Mouse (Mus musculus): ENCODE results near the gene Syt14. TPM values are rescaled to one million over a fixed set of nuclear protein-coding genes. Genes with fewer than 3 reads are reported as not detected.
A peak's percentile ranks its signal among the peaks of the same experiment; 100 is the strongest.

The Syt14 gene
- total and polyA plus RNA-seq, 2 experiments from 2014 or later = 0.04 to 0.08 TPM

- H3K27me3 ChIP-seq (ENCODE audit: control insufficient read depth, insufficient read depth, low read length) = no peaks in the 10 kb centered on the region
- no peaks in the 10 kb centered on the region for H3K36me3 ChIP-seq (replicated peaks; ENCODE audit: control insufficient read depth, insufficient read depth, low read length)
- no peak for DNase-seq (ENCODE audit: low spot score)
- no peak overlapping the region for H3K27ac ChIP-seq (ENCODE audit: low read depth)
- H3K9ac ChIP-seq (replicated peaks; ENCODE audit: low read depth, low read length) = no peak overlapping the region
- ATAC-seq (ENCODE audit: insufficient read depth, low read depth) = no peak
- H3K9me3 ChIP-seq (replicated peaks; ENCODE audit: control insufficient read depth, low read length) = no peaks in the 10 kb centered on the region
- H3K4me3 ChIP-seq (ENCODE audit: low read depth, low read length) = no peak overlapping the region
- H3K4me1 ChIP-seq (ENCODE audit: control insufficient read depth, insufficient read depth) = no peaks in the 10 kb centered on the region
- TF ChIP-seq EP300 (IDR thresholded peaks at IDR 0.05; ENCODE audit: low read depth) (no peak), CTCF (IDR thresholded peaks at IDR 0.05; ENCODE audit: low read depth) (no peak)
- no peak overlapping the region for H3K4me2 ChIP-seq (ENCODE audit: low read depth, low read length)
- WGBS = 76% methylated on average over 3 of the region's 3 CpGs
These were observed 134.7 kb downstream of the Syt14 start for GRCm38 (mm10) chr1:192900913-192901312.

- 62% methylated on average over 2 of the region's 2 CpGs for WGBS
- no peaks in the 10 kb centered on the region for H3K4me1 ChIP-seq (ENCODE audit: control insufficient read depth, insufficient read depth)
- TF ChIP-seq EP300 (IDR thresholded peaks at IDR 0.05; ENCODE audit: low read depth) (no peak), CTCF (IDR thresholded peaks at IDR 0.05; ENCODE audit: low read depth) (no peak)
These were observed 136.8 kb downstream of the Syt14 start for GRCm38 (mm10) chr1:192898742-192899141.

GRCm38 (mm10) chr1:192897218-192897617 lies 138.4 kb downstream of the Syt14 start:
- H3K36me3 ChIP-seq (replicated peaks; ENCODE audit: control insufficient read depth, insufficient read depth, low read length) = no peaks in the 10 kb centered on the region
- no peak overlapping the region for H3K27ac ChIP-seq (ENCODE audit: low read depth)
- peak overlapping the region; percentile 14; the same call in 1 of the 2 replicates for H3K4me2 ChIP-seq (ENCODE audit: low read depth, low read length)
- DNase-seq (ENCODE audit: low spot score) (peak; percentile 68), ATAC-seq (ENCODE audit: insufficient read depth, low read depth) (peak; percentile 76)
- WGBS = 45% methylated on average over 10 of the region's 10 CpGs
- H3K4me3 ChIP-seq (ENCODE audit: low read depth, low read length) = no peak overlapping the region
- H3K4me1 ChIP-seq (ENCODE audit: control insufficient read depth, insufficient read depth) = no peaks in the 10 kb centered on the region
- TF ChIP-seq EP300 (IDR thresholded peaks at IDR 0.05; ENCODE audit: low read depth) = no peak
- TF ChIP-seq CTCF (IDR thresholded peaks at IDR 0.05; ENCODE audit: low read depth) = peak; percentile 43
- no peaks in the 10 kb centered on the region for H3K9me3 ChIP-seq (replicated peaks; ENCODE audit: control insufficient read depth, low read length)
- no peaks in the 10 kb centered on the region for H3K27me3 ChIP-seq (ENCODE audit: control insufficient read depth, insufficient read depth, low read length)
- H3K9ac ChIP-seq (replicated peaks; ENCODE audit: low read depth, low read length) = no peak overlapping the region

More at GRCm38 (mm10) chr1:192898742-192899141, 136.8 kb downstream of the Syt14 start:
- Histone ChIP-seq H3K4me3 (ENCODE audit: low read depth, low read length) (no peak overlapping the region), H3K27ac (ENCODE audit: low read depth) (no peak overlapping the region), H3K9me3 (replicated peaks; ENCODE audit: control insufficient read depth, low read length) (no peaks in the 10 kb centered on the region), H3K36me3 (replicated peaks; ENCODE audit: control insufficient read depth, insufficient read depth, low read length) (no peaks in the 10 kb centered on the region), H3K4me2 (ENCODE audit: low read depth, low read length) (no peak overlapping the region), H3K27me3 (ENCODE audit: control insufficient read depth, insufficient read depth, low read length) (no peaks in the 10 kb centered on the region), H3K9ac (replicated peaks; ENCODE audit: low read depth, low read length) (no peak overlapping the region)
- ATAC-seq (ENCODE audit: insufficient read depth, low read depth) (no peak), DNase-seq (ENCODE audit: low spot score) (no peak)

GRCm38 (mm10) chr1:192896076-192896475 lies 139.5 kb downstream of the Syt14 start:
- Histone ChIP-seq H3K4me1 (ENCODE audit: control insufficient read depth, insufficient read depth) (no peaks in the 10 kb centered on the region), H3K9me3 (replicated peaks; ENCODE audit: control insufficient read depth, low read length) (no peaks in the 10 kb centered on the region), H3K4me2 (ENCODE audit: low read depth, low read length) (no peak overlapping the region), H3K36me3 (replicated peaks; ENCODE audit: control insufficient read depth, insufficient read depth, low read length) (no peaks in the 10 kb centered on the region), H3K4me3 (ENCODE audit: low read depth, low read length) (no peak overlapping the region), H3K27me3 (ENCODE audit: control insufficient read depth, insufficient read depth, low read length) (no peaks in the 10 kb centered on the region), H3K9ac (replicated peaks; ENCODE audit: low read depth, low read length) (no peak overlapping the region), H3K27ac (ENCODE audit: low read depth) (no peak overlapping the region)
- ATAC-seq (ENCODE audit: insufficient read depth, low read depth) (no peak), DNase-seq (ENCODE audit: low spot score) (no peak)
- TF ChIP-seq CTCF (IDR thresholded peaks at IDR 0.05; ENCODE audit: low read depth) (no peak), EP300 (IDR thresholded peaks at IDR 0.05; ENCODE audit: low read depth) (no peak)
- WGBS = 65% methylated on average over 3 of the region's 3 CpGs

GRCm38 (mm10) chr1:192890716-192891115 lies 144.9 kb downstream of the Syt14 start:
- no peak for DNase-seq (ENCODE audit: low spot score)
- no peaks in the 10 kb centered on the region for H3K27me3 ChIP-seq (ENCODE audit: control insufficient read depth, insufficient read depth, low read length)
- no peak overlapping the region for H3K4me2 ChIP-seq (ENCODE audit: low read depth, low read length)

GRCm38 (mm10) chr1:192882617-192883295 lies 152.8 kb downstream of the Syt14 start:
- no peak for ATAC-seq (ENCODE audit: insufficient read depth, low read depth)
- WGBS = 75% methylated on average over 2 of the region's 2 CpGs
- Histone ChIP-seq H3K4me2 (ENCODE audit: low read depth, low read length) (no peak overlapping the region), H3K4me1 (ENCODE audit: control insufficient read depth, insufficient read depth) (no peaks in the 10 kb centered on the region), H3K9ac (replicated peaks; ENCODE audit: low read depth, low read length) (no peak overlapping the region), H3K36me3 (replicated peaks; ENCODE audit: control insufficient read depth, insufficient read depth, low read length) (no peaks in the 10 kb centered on the region), H3K4me3 (ENCODE audit: low read depth, low read length) (no peak overlapping the region), H3K27ac (ENCODE audit: low read depth) (no peak overlapping the region), H3K9me3 (replicated peaks; ENCODE audit: control insufficient read depth, low read length) (no peaks in the 10 kb centered on the region), H3K27me3 (ENCODE audit: control insufficient read depth, insufficient read depth, low read length) (no peaks in the 10 kb centered on the region)
- TF ChIP-seq EP300 (IDR thresholded peaks at IDR 0.05; ENCODE audit: low read depth) (no peak), CTCF (IDR thresholded peaks at IDR 0.05; ENCODE audit: low read depth) (0 out of 2 replicates have a peak, but pooled peaks have one; percentile 19)
- DNase-seq (ENCODE audit: low spot score) = no peak

More at GRCm38 (mm10) chr1:192890716-192891115, 144.9 kb downstream of the Syt14 start:
- Histone ChIP-seq H3K4me3 (ENCODE audit: low read depth, low read length) (no peak overlapping the region), H3K27ac (ENCODE audit: low read depth) (no peak overlapping the region), H3K36me3 (replicated peaks; ENCODE audit: control insufficient read depth, insufficient read depth, low read length) (no peaks in the 10 kb centered on the region), H3K9ac (replicated peaks; ENCODE audit: low read depth, low read length) (no peak overlapping the region), H3K4me1 (ENCODE audit: control insufficient read depth, insufficient read depth) (no peaks in the 10 kb centered on the region), H3K9me3 (replicated peaks; ENCODE audit: control insufficient read depth, low read length) (no peaks in the 10 kb centered on the region)
- TF ChIP-seq EP300 (IDR thresholded peaks at IDR 0.05; ENCODE audit: low read depth) (no peak), CTCF (IDR thresholded peaks at IDR 0.05; ENCODE audit: low read depth) (no peak)
- ATAC-seq (ENCODE audit: insufficient read depth, low read depth) = no peak
- 66% methylated on average over 3 of the region's 3 CpGs for WGBS

Measured in heart, postnatal 0 days (tissue).